Mouse (Mus musculus): ENCODE data around the gene Rptor.

- TF ChIP-seq POLR2A (IDR thresholded peaks at IDR 0.05; ENCODE audit: extremely low read depth, insufficient read depth, low read length), result no peak
- no peak for TF ChIP-seq CTCF (IDR thresholded peaks at IDR 0.05; ENCODE audit: extremely low read depth, insufficient read depth, low read length)
These were observed 62.1 kb downstream of the Rptor start for GRCm38 (mm10) chr11:119664678-119665307.
